Mouse (Mus musculus) cerebellum, adult 2 months (tissue): ENCODE data around the gene Dnph1.

Source experiments
- CTCF ChIP-seq: fragments of 200-500 bp; IDR thresholded peaks from 2 replicates; pipeline ENCODE4 v1.5.1; 2011; ENCODE audit warnings: low read depth, mild to moderate bottlenecking, control low read depth, low read length, moderate library complexity, borderline replicate concordance; ENCODE audit not compliant: insufficient read depth
- POLR2A ChIP-seq: fragments of 200-500 bp; IDR thresholded peaks from 2 replicates; pipeline ENCODE4 v1.6.1; 2011; ENCODE audit warnings: low read length, control low read depth, borderline replicate concordance; ENCODE audit not compliant: insufficient read depth

DNA sequence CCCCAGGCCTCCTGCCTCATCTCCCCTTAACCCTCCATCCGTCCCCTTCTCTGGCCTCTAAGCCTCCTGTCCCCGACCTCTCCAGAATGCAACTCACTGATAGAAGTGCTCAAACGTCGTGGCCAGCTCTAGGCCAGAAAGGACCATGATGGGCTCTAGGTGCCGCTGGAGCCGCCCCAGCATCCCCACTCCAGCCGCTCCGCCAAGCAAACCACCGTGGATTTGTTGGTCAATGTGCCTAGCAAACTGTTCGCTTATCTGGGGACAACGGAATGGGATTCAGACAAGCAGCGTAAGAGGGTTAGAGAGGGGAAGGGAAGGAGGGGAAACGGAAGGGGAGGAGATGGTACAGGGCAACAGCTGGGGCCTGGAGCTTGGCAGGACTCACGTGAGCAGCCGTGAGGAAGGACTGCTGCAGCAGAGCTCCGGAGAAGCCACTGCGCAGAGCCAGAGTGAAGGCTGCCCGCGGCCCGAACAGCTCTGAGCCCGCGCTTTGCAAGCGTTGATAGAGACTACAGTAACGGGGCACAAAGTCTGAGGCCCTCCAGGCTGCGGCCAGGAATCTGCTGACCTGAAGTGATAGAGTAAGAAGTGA lies 24.0 kb downstream of the Dnph1 start:
- TF ChIP-seq CTCF: no peak
- no peak for TF ChIP-seq POLR2A
